Mouse (Mus musculus) spleen, postnatal 14 days (tissue): ENCODE measurements around the gene Kcnmb2.

Source experiments
- DNase-seq, 2 experiments: peaks; one replicate each; pipeline ENCODE4 v3.0.0; 2021 to 2022; ENCODE audit warnings: low spot score in 2 of 2

Gene Kcnmb2

GRCm38 (mm10) chr3:31902504-31903330, at the start of gene Kcnmb2:
TSS of gene Kcnmb2 (plus strand) at chr3:31902507.
- no peak for DNase-seq

- no peak for DNase-seq
Measured at GRCm38 (mm10) chr3:31863522-31863921, 38.8 kb upstream of the Kcnmb2 start.

GRCm38 (mm10) chr3:31864070-31864469, 38.2 kb upstream of the Kcnmb2 start:
- no peak for DNase-seq

- no peak for DNase-seq
Measured at GRCm38 (mm10) chr3:31871461-31871860, 30.8 kb upstream of the Kcnmb2 start.

- DNase-seq, result no peak
Measured at GRCm38 (mm10) chr3:31882621-31883131, 19.6 kb upstream of the Kcnmb2 start.

GRCm38 (mm10) chr3:31892653-31893052, 9.7 kb upstream of the Kcnmb2 start:
- DNase-seq, result no peak

- no peak for DNase-seq
Measured at GRCm38 (mm10) chr3:31903506-31903905, 1.2 kb downstream of the Kcnmb2 start.

- DNase-seq, result no peak
Measured at GRCm38 (mm10) chr3:31904156-31904555, 1.8 kb downstream of the Kcnmb2 start.

GRCm38 (mm10) chr3:31911168-31911567, 8.9 kb downstream of the Kcnmb2 start:
- DNase-seq, result no peak

- no peak for DNase-seq
Measured at GRCm38 (mm10) chr3:31911690-31912089, 9.4 kb downstream of the Kcnmb2 start.

- DNase-seq, result no peak
Measured at GRCm38 (mm10) chr3:31928544-31928943, 26.2 kb downstream of the Kcnmb2 start.

- DNase-seq, result no peak
Measured at GRCm38 (mm10) chr3:31934704-31935103, 32.4 kb downstream of the Kcnmb2 start.

GRCm38 (mm10) chr3:31941478-31941877, 39.2 kb downstream of the Kcnmb2 start:
- DNase-seq, result no peak

GRCm38 (mm10) chr3:31954213-31954612, 51.9 kb downstream of the Kcnmb2 start:
- no peak for DNase-seq

- no peak for DNase-seq
Measured at GRCm38 (mm10) chr3:31955004-31955403, 52.7 kb downstream of the Kcnmb2 start.

GRCm38 (mm10) chr3:31959821-31960220, 57.5 kb downstream of the Kcnmb2 start:
- no peak for DNase-seq

GRCm38 (mm10) chr3:31961175-31961574, 58.9 kb downstream of the Kcnmb2 start:
- no peak for DNase-seq

- DNase-seq, result no peak
Measured at GRCm38 (mm10) chr3:31963076-31963475, 60.8 kb downstream of the Kcnmb2 start.

- no peak for DNase-seq
Measured at GRCm38 (mm10) chr3:31979661-31980060, 77.4 kb downstream of the Kcnmb2 start.

GRCm38 (mm10) chr3:31982444-31982843, 80.1 kb downstream of the Kcnmb2 start:
- DNase-seq, result no peak

GRCm38 (mm10) chr3:31985103-31985502, 82.8 kb downstream of the Kcnmb2 start:
- DNase-seq, result no peak

- no peak for DNase-seq
Measured at GRCm38 (mm10) chr3:31991526-31992045, 89.3 kb downstream of the Kcnmb2 start.

GRCm38 (mm10) chr3:32011566-32011965, 109.3 kb downstream of the Kcnmb2 start:
- no peak for DNase-seq
